Mouse (Mus musculus): Measurements from ENCODE around the gene Kcna6. TPM values are rescaled to one million over a fixed set of nuclear protein-coding genes. Genes with fewer than 3 reads are reported as not detected.

Gene Kcna6
- total RNA-seq (2021): 1 to 10 TPM; 1.2 to 2.2 TPM

DNA sequence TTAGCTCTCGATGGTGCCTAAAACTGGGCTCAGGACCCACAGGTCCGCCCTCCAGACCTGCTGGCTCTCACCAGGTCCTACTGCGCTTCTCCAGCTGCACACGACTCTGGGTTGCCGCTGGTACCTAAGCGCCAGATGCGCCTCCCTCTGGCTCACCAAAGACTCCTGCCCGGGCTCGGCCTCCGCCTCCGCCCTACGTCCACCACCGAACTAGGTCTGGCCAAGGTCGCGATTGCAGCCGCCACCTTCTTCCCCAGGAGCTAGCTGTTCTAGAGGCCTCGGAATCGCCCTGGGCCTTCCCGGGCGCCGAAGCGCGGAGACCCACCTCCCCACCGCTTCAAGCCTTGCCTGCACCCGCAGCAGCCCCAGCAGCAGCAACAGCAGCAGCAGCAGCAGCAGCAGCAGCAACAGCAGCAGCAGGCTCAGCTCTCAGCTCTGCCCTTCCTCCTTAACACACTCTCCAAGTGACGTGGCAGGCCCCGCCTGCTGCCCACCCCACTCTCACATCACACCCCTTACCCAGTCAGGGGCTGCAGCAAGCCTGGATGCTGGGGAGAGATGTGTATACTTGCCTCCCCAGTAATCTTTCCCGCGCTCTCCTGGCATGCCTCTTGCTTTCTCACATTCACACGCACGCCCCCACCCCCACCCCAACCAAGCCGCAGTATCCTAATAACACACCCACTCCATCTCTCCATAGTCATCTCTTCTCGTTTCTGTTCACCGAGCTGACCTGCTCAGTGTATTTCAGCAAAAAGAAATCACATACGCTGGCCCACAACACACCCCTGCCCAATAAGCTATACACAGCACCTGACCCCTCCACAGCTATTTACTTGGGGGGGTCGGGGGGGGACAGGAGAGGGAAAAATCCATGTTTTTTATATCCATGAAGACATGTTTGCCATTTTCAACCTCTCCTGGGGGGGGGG, at the start of gene Kcna6:
TSS of gene Kcna6 (minus strand) at position 464 of the 932 bp plus-strand sequence.
- intact Hi-C loops (cut with DNase I): no loop called here
- DNase-seq (ENCODE audit: low spot score): no peak

DNA sequence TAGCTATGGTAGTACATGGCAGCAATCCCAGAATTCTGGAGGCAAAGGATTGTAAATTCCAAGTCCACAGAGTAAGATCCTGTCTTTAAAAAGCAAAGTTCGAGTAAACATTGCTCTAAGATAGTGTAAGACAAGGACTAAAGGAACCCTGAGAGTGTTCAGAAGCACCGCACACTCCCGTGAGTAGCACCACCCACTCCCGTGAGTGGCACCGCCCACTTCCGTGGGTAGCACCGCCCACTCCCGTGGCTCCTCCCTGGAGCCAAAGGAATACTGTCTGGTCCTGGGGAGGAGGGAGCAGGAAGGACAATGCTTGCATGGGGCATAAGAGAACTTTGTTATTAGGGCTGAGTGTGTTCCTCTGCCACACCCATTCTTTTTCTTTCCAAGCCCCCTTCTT, 48.4 kb upstream of the Kcna6 start:
- no peak for DNase-seq (ENCODE audit: low spot score)
- intact Hi-C loops (cut with DNase I): no loop called here

DNA sequence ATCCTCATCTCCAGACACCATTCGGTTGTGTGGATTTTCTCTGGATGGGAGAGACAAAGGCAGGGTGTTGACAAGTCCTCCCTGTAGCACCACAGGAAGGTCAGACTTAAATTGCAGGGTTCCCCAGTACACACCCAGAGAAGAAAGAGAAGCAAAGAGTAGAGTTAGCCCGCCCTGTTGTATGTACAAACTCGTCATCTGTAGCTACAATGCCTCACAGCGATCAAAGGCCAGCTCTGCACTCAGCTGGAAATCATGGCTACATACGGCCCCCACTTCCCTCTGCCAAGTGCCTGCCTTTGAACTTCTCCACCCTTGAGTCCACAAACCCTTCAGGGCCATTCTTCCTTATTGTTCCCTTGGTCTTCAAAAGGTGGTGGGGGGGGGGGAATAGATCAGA, 43.7 kb upstream of the Kcna6 start:
- intact Hi-C loops (cut with DNase I): no loop called here
- DNase-seq (ENCODE audit: low spot score): no peak

DNA sequence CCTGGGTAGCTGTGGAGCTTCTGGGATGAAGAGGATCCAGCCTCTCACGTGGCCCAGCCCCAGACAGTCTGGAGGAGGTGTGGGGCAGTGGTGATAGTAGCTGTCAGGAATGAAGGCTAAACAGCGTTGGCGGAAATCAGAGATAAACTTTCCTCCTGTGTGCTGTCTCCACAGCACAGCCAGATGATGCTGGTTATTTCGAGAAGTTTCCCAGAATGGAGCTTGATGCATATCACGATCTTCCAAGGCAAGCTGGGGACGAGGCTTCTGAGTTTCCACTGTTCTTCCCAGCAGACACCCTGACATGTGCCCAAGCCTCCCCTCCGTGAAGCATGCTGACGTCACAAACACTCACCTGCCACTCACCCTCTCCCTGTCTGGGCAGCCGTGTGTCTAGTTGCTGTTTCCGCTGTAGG, 43.2 kb upstream of the Kcna6 start:
- intact Hi-C loops (cut with DNase I): no loop called here
- no peak for DNase-seq (ENCODE audit: low spot score)

DNA sequence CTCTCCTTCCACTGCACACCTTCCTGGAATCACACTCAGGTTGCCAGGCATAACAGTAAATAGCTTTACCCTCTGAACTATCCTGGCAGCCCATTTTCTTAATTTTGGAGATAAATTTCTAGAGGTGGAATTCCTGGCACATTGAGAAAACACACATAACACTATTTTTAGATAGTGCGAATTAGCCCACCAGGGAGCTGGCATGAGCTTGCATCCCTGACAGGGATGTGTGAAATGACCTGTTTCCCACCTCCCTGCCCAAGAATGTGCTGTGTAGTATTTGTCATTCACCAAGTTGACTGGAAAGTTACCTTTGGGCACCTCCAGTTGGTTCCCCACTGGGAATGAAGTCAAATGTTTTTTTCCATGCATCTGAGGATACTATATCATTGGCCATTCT, 42.6 kb upstream of the Kcna6 start:
- intact Hi-C loops (cut with DNase I): no loop called here
- DNase-seq (ENCODE audit: low spot score): no peak

DNA sequence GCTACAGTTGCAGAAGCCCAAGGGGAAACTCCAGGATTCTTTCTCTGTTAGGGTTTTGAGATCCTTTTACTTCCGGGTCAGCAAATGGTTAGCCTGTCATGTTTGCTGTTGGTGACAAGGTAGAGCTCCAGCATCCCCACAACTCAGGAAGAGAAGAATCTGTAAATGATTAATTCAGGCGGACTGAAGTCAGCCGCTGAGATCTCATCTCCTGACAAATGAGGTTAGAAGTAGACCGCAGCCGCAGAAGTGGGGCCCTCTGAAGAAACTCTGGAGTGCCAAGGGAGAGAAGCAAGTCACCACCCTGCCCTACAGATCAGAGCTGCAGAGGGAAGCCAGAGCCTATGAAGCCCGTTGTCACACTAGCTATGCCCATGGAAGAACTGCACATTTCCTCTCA, 37.4 kb upstream of the Kcna6 start:
- DNase-seq (ENCODE audit: low spot score): no peak
- intact Hi-C loops (cut with DNase I): no loop called here

DNA sequence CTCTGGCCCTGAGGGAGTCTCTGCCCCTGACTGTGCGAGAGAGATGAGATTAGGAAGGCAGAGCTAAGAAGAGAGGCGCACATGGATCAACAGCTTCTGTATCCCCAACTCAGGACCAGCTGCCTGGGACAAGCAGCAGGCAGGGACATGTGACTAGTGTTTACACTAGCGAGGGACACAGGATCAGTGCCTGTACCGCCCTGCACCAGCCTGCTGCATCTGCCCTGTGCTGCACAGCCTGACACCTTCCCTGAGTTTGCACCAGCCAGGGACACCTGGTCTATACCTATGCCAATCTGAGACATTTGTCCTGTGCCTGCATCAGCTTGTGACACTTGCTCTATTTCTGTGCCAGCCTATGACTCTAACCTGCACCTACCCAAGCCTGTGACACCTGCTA, 33.4 kb upstream of the Kcna6 start:
- DNase-seq (ENCODE audit: low spot score): no peak
- intact Hi-C loops (cut with DNase I): no loop called here

DNA sequence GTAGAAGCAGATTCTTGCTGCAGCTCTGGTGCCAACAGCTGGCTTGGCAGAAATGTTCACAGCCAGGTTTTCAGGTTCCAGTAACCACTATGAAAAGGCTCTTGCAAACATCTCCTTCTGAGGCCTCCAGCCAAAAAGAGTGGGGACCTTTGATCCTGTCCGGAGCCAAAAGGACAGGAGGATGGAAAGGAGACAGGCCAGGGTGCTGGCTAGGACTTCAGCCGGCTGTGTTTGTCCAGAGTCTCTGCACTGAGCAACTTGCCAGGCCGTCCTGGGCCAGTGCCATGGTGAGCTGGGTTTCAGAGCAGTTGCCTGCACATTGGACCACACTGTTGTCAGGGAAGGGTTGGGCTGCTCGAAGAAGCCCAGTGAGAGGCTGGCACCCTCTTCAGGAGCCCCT, 31.9 kb upstream of the Kcna6 start:
- intact Hi-C loops (cut with DNase I): no loop called here
- no peak for DNase-seq (ENCODE audit: low spot score)

DNA sequence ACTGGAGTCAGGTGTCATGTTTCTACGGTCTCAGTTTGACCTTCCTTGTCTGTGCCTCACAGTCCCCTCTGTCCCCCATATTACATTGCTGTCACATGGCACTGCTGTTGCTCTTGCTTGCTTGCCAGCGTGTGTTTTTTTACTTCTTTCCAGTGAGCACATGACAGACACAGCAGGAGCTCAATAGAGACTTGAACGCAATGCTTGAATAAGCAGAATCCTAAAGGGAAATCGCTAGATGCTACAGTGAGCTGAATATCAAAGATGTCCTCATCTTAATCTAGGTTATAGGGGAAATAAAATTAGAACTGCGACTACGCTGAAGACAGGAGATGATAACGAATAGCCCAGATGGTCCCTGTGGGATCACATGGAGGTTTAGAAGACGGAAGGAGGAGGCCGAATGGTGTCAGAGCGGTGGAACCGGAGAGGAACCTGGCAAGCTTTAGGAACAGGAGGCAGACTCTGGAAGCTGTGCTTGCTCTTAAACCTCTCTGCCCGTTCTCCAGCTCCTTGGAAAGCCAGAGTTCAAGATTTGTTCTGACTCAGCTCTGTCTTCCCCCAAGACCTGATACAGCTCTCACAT, 29.8 kb upstream of the Kcna6 start:
- intact Hi-C loops (cut with DNase I): no loop called here
- DNase-seq (ENCODE audit: low spot score): no peak

DNA sequence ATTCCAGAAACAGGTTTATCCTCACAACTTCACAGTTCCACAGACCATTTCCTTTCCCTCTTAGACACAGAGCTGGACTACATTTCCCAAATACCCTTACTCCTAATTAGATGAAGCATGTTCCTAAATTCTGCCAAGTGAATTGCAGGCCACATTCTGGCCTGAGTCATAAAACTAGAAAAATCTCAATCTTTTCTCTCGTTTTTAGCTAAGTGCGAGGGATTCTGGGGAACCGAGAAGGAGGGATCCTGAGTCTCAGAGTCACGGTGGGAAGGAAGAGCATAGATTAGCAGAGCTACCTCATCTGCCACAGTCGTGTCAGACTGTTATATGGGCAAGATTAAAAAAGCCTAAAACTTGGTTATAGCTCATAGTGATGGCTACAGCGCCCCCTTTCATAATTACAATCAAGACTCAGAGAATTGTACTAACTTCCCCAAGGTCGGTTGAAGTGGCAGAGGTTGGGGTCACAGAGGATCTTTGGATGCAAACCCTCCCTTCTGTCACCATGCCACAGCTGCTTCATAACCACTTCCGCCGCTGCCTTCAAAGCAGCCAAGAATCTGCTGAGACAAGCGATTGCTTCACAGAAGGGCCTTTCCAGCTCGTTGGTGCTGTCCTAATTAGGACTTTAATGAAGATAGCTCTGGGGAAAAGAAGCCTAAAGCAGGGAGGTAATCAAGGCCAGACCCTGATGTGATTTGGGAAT, 28.6 kb upstream of the Kcna6 start:
- intact Hi-C loops (cut with DNase I): no loop called here
- DNase-seq (ENCODE audit: low spot score): no peak

DNA sequence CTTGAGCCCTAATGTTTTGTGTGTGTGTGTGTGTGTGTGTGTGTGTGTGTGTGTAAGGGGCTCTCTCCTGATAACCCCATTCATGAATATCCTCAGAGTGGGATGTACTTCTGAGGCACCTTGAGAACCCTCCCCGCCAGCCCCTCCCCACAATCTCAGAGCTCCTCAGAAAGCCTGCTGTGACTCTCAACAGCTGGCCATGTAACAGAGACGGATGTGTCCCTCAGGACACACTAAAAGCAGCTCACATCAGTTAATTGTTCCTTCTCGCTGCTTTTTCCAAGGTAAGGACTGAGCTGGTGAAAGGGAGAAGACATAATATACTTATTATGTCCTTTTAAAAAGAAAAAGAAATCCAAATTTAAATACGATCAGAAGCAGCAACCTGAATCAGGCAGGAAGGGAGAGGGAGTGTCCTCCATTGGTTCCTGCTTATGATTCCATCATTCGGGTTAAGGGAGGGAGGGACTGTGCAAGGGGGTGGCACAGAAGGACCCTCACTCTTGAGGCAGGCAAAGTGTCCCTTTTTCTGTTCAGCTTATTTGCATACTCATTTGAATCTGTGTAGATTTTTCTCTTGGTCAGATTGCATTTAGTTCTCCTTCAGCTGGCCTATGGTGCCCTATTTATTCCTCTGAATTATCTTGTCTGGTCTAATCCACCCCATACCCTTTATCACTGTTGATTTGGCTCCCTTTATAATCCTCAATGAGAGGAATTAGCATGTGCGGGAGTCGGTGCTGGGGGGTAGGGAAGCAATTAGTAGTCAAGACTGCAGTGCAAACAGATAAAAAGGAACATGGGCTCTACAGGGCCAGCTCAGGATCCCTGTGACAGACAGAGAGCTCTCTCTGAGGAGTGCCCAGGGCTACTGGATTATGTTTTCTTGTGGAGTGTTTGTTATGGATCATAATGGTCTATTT, 27.4 kb upstream of the Kcna6 start:
- DNase-seq (ENCODE audit: low spot score): no peak
- intact Hi-C loops (cut with DNase I): no loop called here

DNA sequence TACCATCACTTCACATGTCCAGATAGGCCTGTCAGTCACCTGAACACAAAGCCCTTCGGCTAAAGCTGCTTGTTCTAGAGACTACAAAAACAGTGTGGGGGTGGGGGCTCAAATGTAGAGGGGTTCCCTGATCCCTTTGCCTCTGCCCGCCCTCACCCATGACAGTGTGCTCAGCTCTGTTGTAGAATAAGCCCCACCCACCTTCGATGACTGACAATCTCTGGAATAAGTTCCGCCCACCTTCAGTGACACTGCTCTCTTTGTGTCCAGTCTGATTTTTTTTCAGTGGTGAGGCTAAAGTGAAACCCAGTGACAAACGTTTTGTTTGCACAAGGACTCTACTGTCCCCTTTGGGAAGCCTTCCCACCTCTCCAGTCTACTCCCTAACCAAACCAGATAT, 26.1 kb upstream of the Kcna6 start:
- intact Hi-C loops (cut with DNase I): no loop called here
- DNase-seq (ENCODE audit: low spot score): no peak

DNA sequence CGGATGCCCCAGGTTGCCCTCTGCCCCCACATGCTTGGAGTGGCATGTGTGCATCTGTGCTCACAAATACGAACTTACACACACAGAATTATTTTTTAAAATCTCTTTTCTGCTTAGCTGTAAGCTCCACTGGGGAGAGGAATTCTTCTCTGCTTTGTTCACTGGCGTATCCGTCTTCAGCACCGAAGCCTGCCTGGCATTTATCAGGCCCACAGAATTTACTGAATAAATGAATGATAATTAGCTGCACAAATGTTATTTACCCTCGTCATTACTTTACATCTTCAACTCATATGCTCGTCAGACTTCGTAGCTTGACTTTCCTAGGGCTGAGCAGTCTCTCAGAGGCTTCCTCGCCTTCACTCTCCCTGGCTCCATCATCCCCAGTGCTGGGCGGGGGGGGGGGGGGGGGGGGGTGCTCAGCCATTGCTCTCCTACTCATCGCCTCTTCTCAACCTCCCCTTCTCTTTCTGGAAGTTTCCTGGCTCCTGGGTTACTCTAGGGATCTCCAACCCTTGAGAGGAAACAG, 24.2 kb upstream of the Kcna6 start:
- no peak for DNase-seq (ENCODE audit: low spot score)

DNA sequence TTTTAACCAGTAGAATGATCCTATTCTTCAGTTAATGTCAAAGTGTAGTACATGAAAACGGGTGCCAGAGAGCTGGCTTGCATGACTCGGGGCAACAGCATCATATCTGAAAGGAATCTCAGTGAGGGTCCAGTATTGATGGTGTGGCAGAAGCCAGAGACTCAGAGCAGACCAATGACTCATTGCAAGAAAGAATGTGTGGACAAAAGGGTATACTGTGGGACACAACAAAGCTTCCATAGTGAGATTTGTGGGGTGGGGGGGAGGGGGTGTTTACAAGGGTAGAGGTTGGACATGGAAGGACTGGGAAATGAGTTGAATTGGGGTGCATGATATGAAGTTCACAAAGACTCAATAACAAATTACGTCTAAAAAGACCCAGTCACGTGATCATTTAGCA, 20.9 kb upstream of the Kcna6 start:
- intact Hi-C loops (cut with DNase I): no loop called here
- no peak for DNase-seq (ENCODE audit: low spot score)

More for the DNA sequence above, 24.2 kb upstream of the Kcna6 start:
- intact Hi-C loops (cut with DNase I): no loop called here

DNA sequence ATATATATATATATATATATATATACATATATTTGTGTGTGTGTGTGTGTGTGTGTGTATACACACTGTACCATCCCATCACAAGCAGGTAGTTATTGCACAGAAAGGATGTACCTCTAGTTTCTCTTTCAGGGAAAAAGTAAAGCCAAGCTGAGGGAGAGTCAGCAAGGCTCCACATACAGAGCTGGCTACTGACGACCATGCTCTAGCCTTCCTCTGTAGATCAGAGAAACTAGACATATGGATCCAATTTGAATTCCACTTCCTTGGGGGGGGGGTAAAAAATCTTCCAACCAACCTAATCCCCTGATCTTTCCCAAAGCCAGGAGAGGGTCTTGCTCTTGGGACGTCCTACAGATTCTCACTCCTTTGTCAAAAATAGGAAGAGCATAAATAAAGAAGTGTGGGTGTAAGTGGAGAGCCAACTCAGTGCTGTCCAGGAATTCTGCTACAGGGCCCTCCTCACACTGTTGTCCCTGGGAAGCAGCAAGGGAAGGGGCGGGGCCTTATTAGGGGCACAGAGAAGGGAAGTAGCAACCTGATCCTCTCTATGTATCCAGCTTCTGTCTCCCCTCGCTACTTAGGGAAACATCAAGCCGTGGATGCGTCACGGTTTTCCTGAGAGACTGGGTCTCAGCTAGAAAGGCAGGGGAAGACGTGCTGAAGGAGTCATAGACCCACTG, 15.4 kb upstream of the Kcna6 start:
- intact Hi-C loops (cut with DNase I): no loop called here
- DNase-seq (ENCODE audit: low spot score): no peak

DNA sequence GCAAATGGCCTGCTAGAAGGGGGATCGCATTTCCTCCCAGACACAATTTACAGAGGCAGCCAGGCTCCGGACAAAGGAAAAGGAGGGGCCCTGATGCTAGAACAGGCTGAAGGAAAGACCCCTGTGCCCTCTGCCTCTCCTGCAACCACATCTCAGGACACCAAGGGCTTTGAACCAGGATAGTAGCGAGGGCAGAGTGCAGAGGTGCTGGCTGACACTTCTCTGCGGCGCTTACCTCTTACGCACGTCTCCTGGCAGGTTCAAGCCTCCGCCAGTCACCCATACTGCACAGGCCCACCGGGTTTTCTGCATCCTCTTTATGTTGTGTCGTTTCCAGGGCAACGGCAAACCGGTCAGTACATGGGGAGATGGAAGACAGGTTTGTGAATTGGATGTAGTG, 12.0 kb upstream of the Kcna6 start:
- intact Hi-C loops (cut with DNase I): no loop called here
- DNase-seq (ENCODE audit: low spot score): no peak

DNA sequence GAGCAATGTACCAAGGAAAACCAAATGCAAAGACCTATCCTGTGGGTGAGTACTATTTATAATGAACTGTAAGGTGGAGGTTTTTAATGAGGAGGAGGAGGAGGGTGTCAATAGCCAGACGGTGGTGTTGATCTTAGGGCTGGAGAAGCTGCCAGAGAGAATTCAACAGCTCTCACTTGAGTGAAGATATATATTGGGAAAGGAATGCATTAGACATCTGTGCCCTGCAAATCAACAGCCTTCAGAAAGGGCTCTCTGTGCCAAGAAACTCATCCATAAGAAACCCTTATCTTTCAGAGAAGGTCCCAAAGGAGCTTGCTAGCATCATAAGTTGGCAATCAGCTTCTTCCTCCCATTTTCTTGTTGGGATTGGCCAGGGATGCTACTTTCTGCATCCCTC, 5.4 kb upstream of the Kcna6 start:
- no peak for DNase-seq (ENCODE audit: low spot score)
- intact Hi-C loops (cut with DNase I): no loop called here

DNA sequence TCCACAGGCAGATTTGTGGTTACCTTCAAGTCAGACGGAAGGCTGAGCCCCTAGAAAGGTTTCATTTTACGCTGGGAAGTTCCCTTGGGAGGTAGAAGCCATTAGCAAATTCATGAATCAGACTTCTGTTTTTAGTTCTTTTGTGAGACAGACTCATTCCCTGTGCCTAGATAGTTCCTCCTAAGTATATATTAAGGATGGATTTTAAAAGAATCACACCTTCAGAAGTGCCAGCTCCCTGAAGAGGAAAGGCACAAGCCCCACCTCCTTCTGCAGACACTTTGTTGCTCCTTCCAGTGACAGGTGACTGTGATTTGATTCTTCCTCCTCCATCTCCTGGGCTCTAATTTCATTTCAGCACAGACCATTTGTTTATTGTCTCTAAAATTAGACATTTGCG, 2.1 kb upstream of the Kcna6 start:
- no peak for DNase-seq (ENCODE audit: low spot score)
- intact Hi-C loops (cut with DNase I): no loop called here

All from heart, postnatal 25 days (tissue).